Mouse (Mus musculus) kidney, adult 2 months (tissue): Measurements from ENCODE around the gene Psmc3.

ENCODE experiments used
- CTCF ChIP-seq: fragments of 200-500 bp; conservative IDR thresholded peaks from 2 replicates; pipeline ENCODE4 v1.5.1; 2011; ENCODE audit warnings: low read depth, mild to moderate bottlenecking, control low read depth, low read length, moderate library complexity, mixed read lengths; ENCODE audit not compliant: insufficient read depth, insufficient read length
- POLR2A ChIP-seq: fragments of 200-500 bp; IDR thresholded peaks from one replicate; pipeline ENCODE4 v1.6.1; 2011; ENCODE audit warnings: low read depth, low read length, control low read depth

GRCm38 (mm10) chr2:91068872-91069165, 15.0 kb downstream of the Psmc3 start:
- TF ChIP-seq POLR2A = no peak
- no peak for TF ChIP-seq CTCF
